Mouse (Mus musculus) yolk sac, embryonic 10.5 days (tissue): ENCODE data around the gene Zp1.

Experiments
- DNase-seq: peaks from one replicate; pipeline ENCODE4 v3.0.0-alpha.2; 2017; ENCODE audit warnings: low spot score

Zp1 gene

GRCm38 (mm10) chr19:10920532-10920931 is at the start of gene Zp1:
Zp1 (minus strand) TSS chr19:10920632.
- no peak for DNase-seq

GRCm38 (mm10) chr19:10968578-10968977 is 48.1 kb upstream of the Zp1 start:
- DNase-seq: no peak

- DNase-seq: no peak
Measured at GRCm38 (mm10) chr19:10965721-10966120, 45.3 kb upstream of the Zp1 start.

- no peak for DNase-seq
Measured at GRCm38 (mm10) chr19:10959978-10960346, 39.5 kb upstream of the Zp1 start.

GRCm38 (mm10) chr19:10959085-10959977 is 38.9 kb upstream of the Zp1 start:
- peak; percentile 48 for DNase-seq

GRCm38 (mm10) chr19:10952021-10952939 is 31.8 kb upstream of the Zp1 start:
- peak; percentile 77 for DNase-seq

- no peak for DNase-seq
Measured at GRCm38 (mm10) chr19:10949558-10949957, 29.1 kb upstream of the Zp1 start.

GRCm38 (mm10) chr19:10949112-10949511 is 28.7 kb upstream of the Zp1 start, which contains the start of gene Ccdc86:
Ccdc86 (minus strand) TSS chr19:10949266.
- peak; percentile 95 for DNase-seq

GRCm38 (mm10) chr19:10948416-10948815 is 28.0 kb upstream of the Zp1 start:
- DNase-seq: no peak

GRCm38 (mm10) chr19:10947219-10947618 is 26.8 kb upstream of the Zp1 start:
- DNase-seq: no peak

GRCm38 (mm10) chr19:10946506-10946905 is 26.1 kb upstream of the Zp1 start:
- no peak for DNase-seq

GRCm38 (mm10) chr19:10943955-10944354 is 23.5 kb upstream of the Zp1 start:
- DNase-seq: no peak

GRCm38 (mm10) chr19:10940801-10941457 is 20.5 kb upstream of the Zp1 start:
- DNase-seq: peak; percentile 50

GRCm38 (mm10) chr19:10940097-10940800 is 19.8 kb upstream of the Zp1 start:
- DNase-seq: peak; percentile 63

GRCm38 (mm10) chr19:10938771-10939170 is 18.3 kb upstream of the Zp1 start:
- DNase-seq: no peak

GRCm38 (mm10) chr19:10937110-10937563 is 16.7 kb upstream of the Zp1 start, which contains the start of gene Ptgdr2:
Ptgdr2 (plus strand) TSS chr19:10937160.
- DNase-seq: no peak

GRCm38 (mm10) chr19:10936077-10936476 is 15.6 kb upstream of the Zp1 start:
- no peak for DNase-seq

- DNase-seq: no peak
Measured at GRCm38 (mm10) chr19:10935029-10935428, 14.6 kb upstream of the Zp1 start.

- no peak for DNase-seq
Measured at GRCm38 (mm10) chr19:10930641-10931040, 10.2 kb upstream of the Zp1 start.

GRCm38 (mm10) chr19:10926666-10927065 is 6.2 kb upstream of the Zp1 start:
- DNase-seq: no peak

- DNase-seq: no peak
Measured at GRCm38 (mm10) chr19:10926123-10926621, 5.7 kb upstream of the Zp1 start.
